Mouse (Mus musculus) intestine, postnatal 0 days (tissue): ENCODE results near the gene Mertk. TPM values are rescaled to one million over a fixed set of nuclear protein-coding genes. Genes with fewer than 3 reads are reported as not detected.

Experiments used
- ATAC-seq: fragments of 200-750 bp; cut with Nextera tagmentation; 2 replicates; pipeline ENCODE4 v1.8.0; 2017; ENCODE audit warnings: mild to moderate bottlenecking, moderate TSS enrichment, moderate library complexity
- H3K27ac ChIP-seq: fragments of 300-500 bp; sonication (generic); 2 replicates; pipeline ENCODE4 v1.5.1; 2014; ENCODE audit warnings: mild to moderate bottlenecking, low read depth, low read length, moderate library complexity
- H3K27me3 ChIP-seq: fragments of 300-500 bp; sonication (generic); replicated peaks from 2 replicates; pipeline ENCODE4 v1.6.1; 2014; ENCODE audit warnings: low read length, mixed read lengths; ENCODE audit not compliant: control insufficient read depth, insufficient read depth
- H3K36me3 ChIP-seq: fragments of 300-500 bp; sonication (generic); 2 replicates; pipeline ENCODE4 v1.6.1; 2014; ENCODE audit warnings: mild to moderate bottlenecking, moderate library complexity; ENCODE audit not compliant: control insufficient read depth, insufficient read depth
- H3K4me1 ChIP-seq: fragments of 300-500 bp; sonication (generic); replicated peaks from 2 replicates; pipeline ENCODE4 v1.6.1; 2014; ENCODE audit warnings: antibody characterized with exemption, low read length, mixed read lengths; ENCODE audit not compliant: control insufficient read depth, insufficient read depth
- H3K4me2 ChIP-seq: fragments of 300-500 bp; sonication (generic); replicated peaks from 2 replicates; pipeline ENCODE4 v1.6.1; 2014; ENCODE audit warnings: low read depth, mild to moderate bottlenecking, moderate library complexity
- H3K4me3 ChIP-seq: fragments of 300-500 bp; sonication (generic); 2 replicates; pipeline ENCODE4 v1.5.1; 2014; ENCODE audit warnings: low read depth, low read length
- H3K9ac ChIP-seq: fragments of 300-500 bp; sonication (generic); 2 replicates; pipeline ENCODE4 v1.6.1; 2014; ENCODE audit warnings: mild to moderate bottlenecking, low read depth, low read length
- H3K9me3 ChIP-seq: fragments of 300-500 bp; sonication (generic); 2 replicates; pipeline ENCODE4 v1.6.1; 2016; ENCODE audit warnings: mixed run types; ENCODE audit not compliant: control insufficient read depth
- CTCF ChIP-seq: sonication (generic); IDR thresholded peaks from 2 replicates; pipeline ENCODE4 v1.5.1; 2016; ENCODE audit warnings: low read depth, mild to moderate bottlenecking, control low read depth, antibody characterized with exemption, moderate library complexity
- WGBS: fragments of 180-500 bp; shearing (Covaris S2); extraction: QIAGEN DNeasy Blood & Tissue Kit; methylation state at CpG from one replicate; pipeline ENCODE4 v1.1.7; 2014; 5-methylcytosine and 5-hydroxymethylcytosine counted together
- polyA plus RNA-seq: library from polyadenylated mRNA; unstranded; fragments of >200 nt; fragmentation: Nextera tagmentation; extraction: Ambion mirVana; gene quantifications from 2 replicates; pipeline ENCODE4 v1.2.1, GENCODE M21; 2015

The Mertk gene
- polyA plus RNA-seq, 1 experiment from 2014 or later, result 16.2 TPM

DNA sequence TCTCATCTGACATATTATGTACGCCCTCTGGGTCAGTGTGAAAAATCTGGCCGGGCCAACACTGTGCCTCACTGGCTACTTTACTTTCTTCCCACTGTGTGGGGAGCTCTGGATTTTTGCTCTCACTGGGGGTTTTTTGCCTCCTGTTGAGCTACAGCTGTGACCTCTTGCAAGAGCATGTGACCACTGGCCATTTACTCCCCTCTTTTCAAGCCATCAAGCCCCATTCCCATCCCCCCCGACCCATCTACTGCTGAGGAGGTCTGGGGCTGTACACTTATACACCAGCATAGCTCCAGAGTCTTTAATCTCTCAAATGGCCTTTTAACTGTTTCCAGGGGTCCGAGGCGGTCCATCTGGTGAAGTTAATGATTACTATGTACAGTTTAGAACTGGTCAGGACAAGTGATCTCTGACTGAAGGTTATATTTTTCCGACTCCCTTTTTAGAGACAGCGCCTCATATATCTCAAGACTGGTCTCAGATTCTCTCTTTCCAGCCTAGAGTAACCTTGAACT, 16.0 kb downstream of the Mertk start:
- peak overlapping the region; percentile 82 for H3K27ac ChIP-seq
- WGBS, result 30% methylated on average over 7 of the region's 7 CpGs
- no peak overlapping the region for H3K4me3 ChIP-seq
- peak overlapping the region; percentile 47 for H3K4me2 ChIP-seq
- H3K27me3 ChIP-seq, result no peaks in the 10 kb centered on the region
- H3K9me3 ChIP-seq, result no peaks in the 10 kb centered on the region
- TF ChIP-seq CTCF, result no peak
- H3K4me1 ChIP-seq, result peaks cover 9% of the 10 kb centered on the region
- peak; percentile 23 for ATAC-seq
- H3K9ac ChIP-seq, result no peak overlapping the region
- H3K36me3 ChIP-seq, result 0 out of 2 replicates have a peak, but pooled peaks cover 6% of the 10 kb centered on the region

DNA sequence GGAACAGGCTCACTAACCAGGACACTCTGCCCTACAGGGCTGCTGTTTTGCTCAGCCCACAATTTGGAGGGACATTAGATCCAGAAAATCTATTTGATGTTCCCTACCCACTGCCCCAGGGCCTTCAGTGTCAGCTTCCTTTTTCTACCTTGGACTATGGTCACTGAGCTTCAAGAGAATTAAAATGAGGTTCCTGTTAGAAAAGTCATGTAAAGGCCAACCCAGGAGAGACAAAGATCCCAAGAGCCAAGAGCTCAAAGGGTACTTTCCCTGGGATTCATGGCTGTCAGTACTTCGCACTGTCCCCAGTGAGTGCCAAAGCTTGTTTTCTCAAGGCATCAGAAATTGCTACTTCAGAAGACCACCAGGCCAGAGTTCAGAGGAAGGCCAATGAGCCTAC, 17.2 kb downstream of the Mertk start:
- Histone ChIP-seq H3K4me3 (no peak overlapping the region), H3K27me3 (no peaks in the 10 kb centered on the region), H3K4me1 (peaks cover 9% of the 10 kb centered on the region; the same call in 1 of the 2 replicates), H3K27ac (peak overlapping the region; percentile 15; the same call in 1 of the 2 replicates), H3K9me3 (no peaks in the 10 kb centered on the region), H3K4me2 (no peak overlapping the region), H3K9ac (no peak overlapping the region), H3K36me3 (0 out of 2 replicates have a peak, but pooled peaks cover 6% of the 10 kb centered on the region)
- TF ChIP-seq CTCF, result no peak
- 61% methylated on average over 1 of the region's 1 CpGs for WGBS
- ATAC-seq, result no peak

- Histone ChIP-seq H3K27ac (no peak overlapping the region), H3K4me1 (peaks cover 10% of the 10 kb centered on the region), H3K36me3 (0 out of 2 replicates have a peak, but pooled peaks cover 6% of the 10 kb centered on the region), H3K9me3 (no peaks in the 10 kb centered on the region), H3K9ac (no peak overlapping the region), H3K4me3 (no peak overlapping the region), H3K27me3 (no peaks in the 10 kb centered on the region), H3K4me2 (no peak overlapping the region)
- TF ChIP-seq CTCF, result no peak
- no peak for ATAC-seq
- 77% methylated on average over 2 of the region's 2 CpGs for WGBS
Measured at GRCm38 (mm10) chr2:128719380-128719779, 20.6 kb downstream of the Mertk start.

GRCm38 (mm10) chr2:128722106-128722710, 23.5 kb downstream of the Mertk start:
- 45% methylated on average over 5 of the region's 5 CpGs for WGBS
- Histone ChIP-seq H3K4me1 (peaks cover 11% of the 10 kb centered on the region), H3K36me3 (0 out of 2 replicates have a peak, but pooled peaks cover 6% of the 10 kb centered on the region), H3K4me2 (no peak overlapping the region), H3K27ac (peak overlapping the region; percentile 83), H3K9me3 (no peaks in the 10 kb centered on the region), H3K4me3 (no peak overlapping the region), H3K27me3 (no peaks in the 10 kb centered on the region), H3K9ac (no peak overlapping the region)
- TF ChIP-seq CTCF, result no peak
- ATAC-seq, result peak; percentile 82

DNA sequence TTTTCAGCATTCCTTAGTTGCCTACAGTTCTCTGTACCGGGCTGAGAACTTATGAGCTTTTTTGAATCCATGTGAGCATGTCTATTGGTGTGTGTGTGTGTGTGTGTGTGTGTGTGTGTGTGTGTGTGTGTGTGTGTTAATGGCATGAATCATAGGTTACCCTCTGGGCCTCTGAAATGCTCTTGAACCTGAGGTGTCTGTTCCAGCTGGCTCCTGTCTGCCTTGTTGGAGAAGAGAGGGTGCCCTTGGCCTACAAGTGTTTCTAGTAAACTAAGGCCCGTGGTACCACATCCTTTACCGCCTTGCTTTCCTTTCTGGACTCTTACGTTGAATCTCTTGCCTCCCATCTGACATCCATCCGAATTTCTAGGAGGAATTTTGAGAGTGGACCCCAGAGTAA, 27.3 kb downstream of the Mertk start:
- WGBS, result 61% methylated on average over 5 of the region's 5 CpGs
- Histone ChIP-seq H3K9ac (no peak overlapping the region), H3K4me1 (peaks cover 12% of the 10 kb centered on the region), H3K4me3 (no peak overlapping the region), H3K27ac (peak overlapping the region; percentile 84), H3K36me3 (peaks cover 19% of the 10 kb centered on the region), H3K27me3 (no peaks in the 10 kb centered on the region), H3K4me2 (peak overlapping the region; percentile 30; the same call in 1 of the 2 replicates), H3K9me3 (no peaks in the 10 kb centered on the region)
- TF ChIP-seq CTCF, result no peak
- ATAC-seq, result peak; percentile 31

GRCm38 (mm10) chr2:128726626-128727025, 27.9 kb downstream of the Mertk start:
- H3K27ac ChIP-seq, result peak overlapping the region; percentile 84
- no peak for TF ChIP-seq CTCF
- H3K27me3 ChIP-seq, result no peaks in the 10 kb centered on the region
- no peak overlapping the region for H3K9ac ChIP-seq
- no peak overlapping the region for H3K4me3 ChIP-seq
- no peaks in the 10 kb centered on the region for H3K9me3 ChIP-seq
- 42% methylated on average over 7 of the region's 7 CpGs for WGBS
- peak overlapping the region; percentile 30 for H3K4me2 ChIP-seq
- H3K4me1 ChIP-seq, result peaks cover 12% of the 10 kb centered on the region
- H3K36me3 ChIP-seq, result peaks cover 19% of the 10 kb centered on the region
- ATAC-seq, result peak; percentile 74
